Mouse (Mus musculus) embryo, embryonic 10 days (tissue): ENCODE data around the gene Hist1h3i.

Experiments used
- DNase-seq: peaks from one replicate; pipeline ENCODE4 v3.0.0-alpha.2; 2015; ENCODE audit warnings: low spot score

Hist1h3i gene

DNA sequence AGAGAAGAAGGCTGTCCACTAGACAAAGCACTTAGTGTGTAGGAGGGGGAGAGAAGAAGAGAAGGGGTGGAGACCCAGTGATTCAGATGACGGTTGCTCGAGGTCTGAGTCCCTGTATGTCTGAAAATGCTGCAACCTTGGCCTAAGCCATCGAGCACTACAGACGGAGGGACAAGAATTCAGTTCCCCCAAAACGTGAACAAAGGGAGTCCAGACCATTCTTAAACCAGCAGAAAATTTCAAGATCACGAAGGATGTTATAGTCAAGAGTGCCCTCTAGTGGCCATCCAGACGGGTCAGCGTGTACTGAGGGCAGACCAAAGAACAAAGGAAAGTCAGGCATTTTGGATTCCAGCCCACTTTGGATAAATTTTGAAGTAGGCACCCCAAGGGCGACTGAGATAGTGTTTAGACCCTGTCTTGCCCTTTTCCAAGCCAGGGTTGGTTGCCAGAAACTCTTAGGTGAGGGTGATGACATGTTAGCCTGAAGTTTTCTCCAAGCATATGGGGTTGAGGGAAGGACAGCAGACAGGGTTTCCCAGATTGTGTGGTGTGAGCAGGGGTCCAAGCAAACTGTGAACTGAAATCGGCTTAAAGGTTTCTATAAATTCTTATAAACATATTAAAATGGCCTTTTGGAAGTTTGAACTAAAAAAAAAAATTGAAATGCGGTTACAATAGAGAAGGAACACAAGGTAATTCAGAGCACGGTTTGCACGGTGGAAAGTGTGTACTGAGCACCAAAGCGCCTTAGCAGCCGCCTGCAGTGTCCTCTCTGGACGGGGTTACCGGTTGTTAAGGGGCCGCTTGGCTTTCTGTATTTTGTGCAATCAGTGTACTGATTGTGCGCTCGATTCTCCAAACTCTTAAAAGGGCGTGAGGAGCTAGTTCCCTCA, 48.9 kb downstream of the Hist1h3i start:
- DNase-seq = peak; percentile 95

DNA sequence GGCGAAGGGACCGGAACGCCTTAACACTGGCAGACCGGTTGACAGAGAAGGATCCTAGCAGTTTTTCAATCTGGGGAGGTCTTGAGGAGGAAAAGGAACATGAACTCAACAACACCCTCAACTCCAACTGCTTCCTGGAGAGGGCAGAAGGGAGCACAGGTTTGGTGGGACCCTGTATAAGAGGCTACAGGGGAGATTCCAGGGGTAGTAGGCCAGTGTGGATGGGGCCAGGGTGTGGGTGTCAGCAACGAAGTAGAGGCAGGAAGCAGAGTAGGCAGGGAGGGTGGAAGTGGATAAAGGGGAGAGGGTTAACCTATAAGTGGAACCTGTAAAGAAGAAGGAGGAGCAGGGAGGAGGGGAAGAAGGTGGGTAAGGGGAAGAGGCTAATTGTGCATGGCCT, 49.7 kb downstream of the Hist1h3i start:
- DNase-seq = peak; percentile 64
